Mouse (Mus musculus) T-cell, adult 2 months (primary cell): Measurements from ENCODE around the gene Ncam2.
"Not testable (repeated sequence)": the region's sequence is repeated elsewhere in the genome, so short reads cannot be mapped to it uniquely, and the experiment has no call there.

ENCODE experiments used
- DNase-seq: peaks from one replicate; pipeline ENCODE4 v3.0.0; 2022; ENCODE audit warnings: low spot score

Ncam2 gene

GRCm38 (mm10) chr16:81303806-81304205 lies 103.3 kb downstream of the Ncam2 start:
- no peak for DNase-seq

- no peak for DNase-seq
Observed at GRCm38 (mm10) chr16:81309215-81309614, 108.7 kb downstream of the Ncam2 start.

- no peak for DNase-seq
Observed at GRCm38 (mm10) chr16:81319037-81319436, 118.5 kb downstream of the Ncam2 start.

GRCm38 (mm10) chr16:81330539-81330938 lies 130.0 kb downstream of the Ncam2 start:
- DNase-seq = no peak

- DNase-seq = no peak
Observed at GRCm38 (mm10) chr16:81365901-81366300, 165.4 kb downstream of the Ncam2 start.

GRCm38 (mm10) chr16:81374234-81374633 lies 173.7 kb downstream of the Ncam2 start:
- DNase-seq = no peak

GRCm38 (mm10) chr16:81380434-81380833 lies 179.9 kb downstream of the Ncam2 start:
- DNase-seq = no peak

GRCm38 (mm10) chr16:81388646-81389045 lies 188.1 kb downstream of the Ncam2 start:
- no peak for DNase-seq

- DNase-seq = no peak
Observed at GRCm38 (mm10) chr16:81434559-81434958, 234.1 kb downstream of the Ncam2 start.

GRCm38 (mm10) chr16:81437091-81437867 lies 236.8 kb downstream of the Ncam2 start:
- no peak for DNase-seq

GRCm38 (mm10) chr16:81437868-81438249 lies 237.4 kb downstream of the Ncam2 start:
- no peak for DNase-seq

- DNase-seq = no peak
Observed at GRCm38 (mm10) chr16:81450851-81451250, 250.4 kb downstream of the Ncam2 start.

GRCm38 (mm10) chr16:81452988-81453387 lies 252.5 kb downstream of the Ncam2 start:
- DNase-seq = no peak

- DNase-seq = no peak
Observed at GRCm38 (mm10) chr16:81454472-81454871, 254.0 kb downstream of the Ncam2 start.

GRCm38 (mm10) chr16:81462731-81463130 lies 262.2 kb downstream of the Ncam2 start:
- not testable (repeated sequence) for DNase-seq

- no peak for DNase-seq
Observed at GRCm38 (mm10) chr16:81472925-81473324, 272.4 kb downstream of the Ncam2 start.

GRCm38 (mm10) chr16:81481058-81481457 lies 280.6 kb downstream of the Ncam2 start:
- DNase-seq = no peak

GRCm38 (mm10) chr16:81496111-81496510 lies 295.6 kb downstream of the Ncam2 start:
- DNase-seq = no peak

GRCm38 (mm10) chr16:81502578-81502977 lies 302.1 kb downstream of the Ncam2 start:
- no peak for DNase-seq

- no peak for DNase-seq
Observed at GRCm38 (mm10) chr16:81536230-81536629, 335.7 kb downstream of the Ncam2 start.

- DNase-seq = no peak
Observed at GRCm38 (mm10) chr16:81587565-81588107, 387.1 kb downstream of the Ncam2 start.

GRCm38 (mm10) chr16:81623276-81623675 lies 422.8 kb downstream of the Ncam2 start:
- DNase-seq = no peak

- DNase-seq = no peak
Observed at GRCm38 (mm10) chr16:81623776-81624175, 423.3 kb downstream of the Ncam2 start.

- no peak for DNase-seq
Observed at GRCm38 (mm10) chr16:81650286-81650685, 449.8 kb downstream of the Ncam2 start.
